Comparison of ENCODE assay signal across 23 mouse cellular contexts in genomic region chr12:87104796-87105195, GRCm38 (mm10). TPM values are rescaled to one million over a fixed set of nuclear protein-coding genes. Genes with fewer than 3 reads are reported as not detected.
A peak's percentile ranks its signal among the peaks of the same experiment; 100 is the strongest.
DNase-seq lines count a peak whose midpoint lies in the region; ATAC-seq lines count a peak whose summit lies in the region.
"Had no signal": no experiment of that assay in that cellular context is flagged by ENCODE, and none has a peak within 500 bp of the region (broad histone marks: within the 10 kb centered on the region; RNA-seq: fewer than 3 reads in every experiment).

No protein-coding gene starts in this region.

- no peak for ATAC-seq in granulocyte monocyte progenitor cell, adult 5-6 weeks (replicated peaks; ENCODE audit: poor library complexity, severe bottlenecking)
- ATAC-seq: activated CD4-positive, CD25-positive, alpha-beta regulatory T cell, adult 4 months; CD4-positive, CD25-positive, alpha-beta regulatory T cell, adult 4 months; Patski had no signal

- peak; percentile 48 to 57 for DNase-seq in cerebellum, postnatal 10 days
- no peak for DNase-seq in cerebellum, postnatal 36 days
- peak; percentile 53 for DNase-seq in NIH3T3 (ENCODE audit: low read depth)
- peak; percentile 51 for DNase-seq in brain, adult 2 months (ENCODE audit: low read depth, low spot score)
- peak; percentile 32 for DNase-seq in fibroblast of lung, adult 2 months (ENCODE audit: low read depth)
- no peak for DNase-seq in frontal cortex, postnatal 25 days (ENCODE audit: low spot score in 2 of 2)
- DNase-seq in adrenal gland, postnatal 25 days = no peak
- DNase-seq: adrenal gland, adult 2 months; adrenal gland, adult 8-10 months; adrenal gland, postnatal 10 days; adrenal gland, postnatal 14 days; adrenal gland, postnatal 36 days; B cell, adult 2 months; cerebellum, adult 11 months; cerebellum, adult 11-12 months; cerebellum, adult 18-20 months; cerebellum, adult 8-10 months had no signal

RNA-seq across cellular contexts. Expression of gene Ngb, which starts 2.5 kb away (rescaled TPM):
- total RNA-seq in granulocyte monocyte progenitor cell, adult 5-6 weeks (2014; fragmentation: Nextera tagmentation) = not detected in 2 replicates
- total RNA-seq in granulocyte monocyte progenitor cell, adult 5-6 weeks (2017) = not detected in 2 replicates
- total RNA-seq in adrenal gland, postnatal 25 days (2021) = 1.3 TPM in 2 replicates
- total RNA-seq: CH12.LX, MEL had no signal

RNA-seq across cellular contexts. Expression of gene Gstz1, which starts 42.2 kb away (rescaled TPM):
- total RNA-seq in granulocyte monocyte progenitor cell, adult 5-6 weeks (2014; fragmentation: Nextera tagmentation) = 34.2 and 45.7 TPM in 2 replicates
- total RNA-seq in granulocyte monocyte progenitor cell, adult 5-6 weeks (2017) = 22.3 and 28.8 TPM in 2 replicates
- 106 and 112 TPM in 2 replicates for total RNA-seq in adrenal gland, postnatal 25 days (2021)

RNA-seq across cellular contexts. Expression of gene Pomt2, which starts 43.0 kb away (rescaled TPM):
- 8.8 and 11.8 TPM in 2 replicates for total RNA-seq in granulocyte monocyte progenitor cell, adult 5-6 weeks (2014; fragmentation: Nextera tagmentation)
- 7.9 and 9.8 TPM in 2 replicates for total RNA-seq in granulocyte monocyte progenitor cell, adult 5-6 weeks (2017)
- 13.7 and 17.7 TPM in 2 replicates for total RNA-seq in adrenal gland, postnatal 25 days (2021)

Comparison
In these comparisons a context has a peak if more than half of its experiments do, and no peak if none do; other contexts are left out.
1. DNase-seq: peak in cerebellum, postnatal 10 days (2 of 2), NIH3T3 (single experiment), brain, adult 2 months (single experiment) and fibroblast of lung, adult 2 months (single experiment); none in cerebellum, postnatal 36 days (0 of 2), frontal cortex, postnatal 25 days (0 of 2) and adrenal gland, postnatal 25 days (single experiment).